Mouse (Mus musculus): ENCODE measurements around the gene Rnf7.

Rnf7 gene

DNA sequence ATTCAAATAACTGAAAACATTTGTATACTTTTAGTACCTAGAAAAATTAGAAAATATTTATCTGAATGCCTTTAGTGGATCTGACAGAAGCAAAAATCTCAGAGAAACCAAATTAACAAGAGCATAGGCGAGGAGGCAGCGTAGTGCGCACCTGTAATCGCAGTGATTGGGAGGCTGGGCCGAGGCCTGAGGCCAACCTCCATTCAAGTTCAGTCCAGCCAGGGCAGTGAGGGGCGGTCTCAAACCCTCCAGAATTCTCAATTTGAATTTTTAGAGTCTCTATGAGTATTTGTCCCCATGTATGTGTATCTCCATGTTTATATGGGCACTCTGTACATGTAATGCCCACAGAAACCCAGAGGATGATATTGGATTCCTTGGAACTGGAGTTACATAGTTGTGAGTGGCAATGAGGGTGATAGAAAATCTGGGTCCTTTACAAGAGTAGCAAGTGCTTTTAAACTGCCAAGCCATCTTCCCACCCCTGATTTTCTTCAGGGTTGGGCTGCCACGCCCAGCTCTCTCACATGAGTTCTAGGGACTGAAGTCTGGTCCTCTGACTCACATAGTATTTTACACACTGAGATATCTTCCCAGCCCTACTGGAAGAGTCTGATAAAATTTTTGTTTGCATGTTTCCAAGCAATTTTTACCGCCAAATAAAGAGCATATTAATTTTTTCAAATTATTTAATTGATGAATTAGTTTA, 8.1 kb downstream of the Rnf7 start:
- DNase-seq (ENCODE audit: low spot score in 2 of 2) = no peak

DNA sequence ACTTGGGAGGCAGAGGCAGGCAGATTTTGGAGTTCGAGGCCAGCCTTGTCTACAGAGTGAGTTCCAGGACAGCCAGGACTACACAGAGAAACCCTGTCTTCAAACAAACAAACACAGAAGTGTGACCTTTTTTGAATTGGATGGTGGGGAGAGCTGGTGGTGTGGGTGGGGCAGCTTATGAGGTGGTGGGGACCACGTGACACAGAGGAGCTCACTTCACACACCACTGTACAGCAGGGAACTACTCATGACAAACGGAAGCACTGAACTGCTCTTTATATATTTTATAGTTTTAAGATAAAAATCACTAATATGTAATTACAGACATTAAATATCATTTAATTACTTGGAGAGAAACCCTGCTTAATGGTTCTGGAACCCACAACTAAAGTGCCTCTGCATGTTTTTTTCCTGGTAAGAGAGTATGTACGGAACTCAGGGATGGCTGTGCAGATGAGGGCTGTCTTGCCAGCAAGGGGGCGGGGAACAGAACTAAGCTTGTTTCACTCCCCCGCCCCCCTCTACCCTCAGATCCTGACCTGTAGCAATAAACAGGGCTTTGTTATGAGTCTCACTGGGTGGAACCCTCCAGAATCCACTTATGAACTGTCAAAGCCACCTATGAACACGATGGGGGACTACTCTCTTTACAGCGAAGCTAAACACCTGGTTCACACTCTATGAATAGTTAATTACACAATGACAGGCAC, 8.8 kb downstream of the Rnf7 start:
- DNase-seq (ENCODE audit: low spot score in 2 of 2) = no peak

GRCm38 (mm10) chr9:96463708-96464107, 14.8 kb downstream of the Rnf7 start:
- no peak for DNase-seq (ENCODE audit: low spot score in 2 of 2)

DNA sequence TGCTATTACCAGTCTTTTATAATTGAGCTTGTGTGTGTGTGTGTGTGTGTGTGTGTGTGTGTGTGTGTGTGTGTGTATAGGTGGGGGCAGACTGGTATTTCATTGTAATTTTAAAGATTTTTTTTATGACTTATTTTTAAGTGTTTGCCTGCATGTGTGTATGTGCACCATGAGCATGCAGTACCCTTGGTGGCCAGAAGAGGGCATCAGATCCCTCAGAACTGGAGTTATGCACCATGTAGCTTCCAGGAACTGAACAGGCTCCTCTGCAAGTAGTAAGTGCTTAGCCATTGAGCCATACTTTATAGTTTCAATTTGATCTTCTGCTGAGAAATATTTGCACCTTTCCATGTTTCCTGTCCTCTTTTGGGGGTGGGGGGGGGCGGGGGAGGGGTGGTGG, 16.9 kb downstream of the Rnf7 start:
- no peak for DNase-seq (ENCODE audit: low spot score in 2 of 2)

- no peak for DNase-seq (ENCODE audit: low spot score in 2 of 2)
Observed at GRCm38 (mm10) chr9:96460117-96460865, 18.2 kb downstream of the Rnf7 start.

DNA sequence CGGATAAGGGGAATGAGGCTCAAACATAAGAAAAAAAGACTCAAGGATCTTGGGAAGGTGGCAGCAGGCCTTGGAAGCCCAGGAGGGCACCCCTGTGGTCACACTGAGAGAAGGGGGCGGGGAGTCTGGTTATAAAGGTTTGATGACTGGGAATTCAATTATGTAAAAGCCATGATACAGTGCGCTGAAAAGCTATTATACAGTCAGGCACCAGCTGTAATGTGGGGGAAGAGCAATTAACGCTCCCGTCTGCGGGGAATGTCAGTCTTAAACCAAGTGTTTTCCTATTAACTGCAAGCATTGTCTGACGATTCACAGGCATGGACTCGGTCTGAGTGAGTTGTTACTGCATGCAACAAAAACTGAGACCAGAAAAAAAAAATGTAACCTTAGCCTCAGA, 22.9 kb downstream of the Rnf7 start:
- DNase-seq (ENCODE audit: low spot score in 2 of 2) = no peak

DNA sequence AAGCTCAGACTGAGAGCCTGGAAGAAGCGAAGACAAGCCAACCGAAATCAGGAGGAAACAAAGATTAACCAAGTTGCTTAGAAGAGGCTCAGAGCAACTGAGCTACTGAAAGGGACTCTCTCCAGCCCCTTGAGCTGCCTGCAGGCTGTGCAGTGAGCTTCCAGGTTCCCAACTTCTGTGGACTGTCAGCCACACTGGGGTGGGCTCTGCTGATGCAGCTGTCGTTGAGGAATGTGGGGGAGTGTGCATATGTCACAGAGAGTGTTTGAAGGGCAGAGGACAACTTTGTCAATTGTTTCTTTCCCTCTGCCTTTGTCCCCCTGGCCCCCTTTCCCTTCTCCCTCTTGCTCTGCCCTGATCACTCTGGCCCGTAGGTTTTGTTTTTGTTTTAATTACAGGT, 25.5 kb downstream of the Rnf7 start:
- no peak for DNase-seq (ENCODE audit: low spot score in 2 of 2)

DNA sequence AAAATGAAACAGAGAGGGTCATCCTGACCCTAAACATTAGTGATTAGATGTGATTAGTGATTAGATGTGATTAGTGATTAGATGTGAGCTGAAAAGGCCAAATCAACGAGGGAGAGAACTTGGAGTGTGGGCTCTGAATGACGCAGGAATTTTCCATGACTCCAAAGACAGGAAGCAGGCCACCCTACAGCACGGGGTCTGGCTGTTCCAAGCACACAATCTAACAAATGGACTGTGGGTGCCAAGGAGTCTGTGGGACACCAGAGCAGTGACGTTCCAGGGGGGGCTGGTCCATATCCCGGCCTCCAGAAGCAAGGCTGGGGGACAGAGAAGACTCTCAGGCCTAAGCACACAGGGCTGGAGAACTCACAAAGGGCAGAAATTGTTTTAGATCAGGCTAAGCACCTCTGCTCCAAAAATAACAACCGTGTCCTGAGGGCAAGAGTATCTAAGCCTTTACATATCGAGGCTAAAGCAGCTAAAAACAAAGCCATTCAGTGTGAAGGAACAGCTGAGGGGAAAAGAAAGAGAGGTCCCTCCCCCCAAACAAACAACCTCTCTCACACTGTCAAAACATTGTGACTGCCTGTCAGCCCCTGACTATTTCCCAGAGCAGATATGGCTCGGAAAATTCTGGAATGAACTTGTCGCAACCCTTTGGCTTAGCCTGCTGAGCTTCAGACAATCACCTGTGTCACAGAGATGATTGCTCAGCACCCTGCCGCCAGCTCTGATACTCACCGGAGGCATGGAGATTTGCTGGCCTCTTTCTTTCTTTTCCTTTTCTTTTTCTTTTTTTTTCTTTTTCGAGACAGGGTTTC, 27.4 kb downstream of the Rnf7 start:
- no peak for DNase-seq (ENCODE audit: low spot score in 2 of 2)

GRCm38 (mm10) chr9:96449514-96449913, 29.0 kb downstream of the Rnf7 start:
- DNase-seq (ENCODE audit: low spot score in 2 of 2) = no peak

DNA sequence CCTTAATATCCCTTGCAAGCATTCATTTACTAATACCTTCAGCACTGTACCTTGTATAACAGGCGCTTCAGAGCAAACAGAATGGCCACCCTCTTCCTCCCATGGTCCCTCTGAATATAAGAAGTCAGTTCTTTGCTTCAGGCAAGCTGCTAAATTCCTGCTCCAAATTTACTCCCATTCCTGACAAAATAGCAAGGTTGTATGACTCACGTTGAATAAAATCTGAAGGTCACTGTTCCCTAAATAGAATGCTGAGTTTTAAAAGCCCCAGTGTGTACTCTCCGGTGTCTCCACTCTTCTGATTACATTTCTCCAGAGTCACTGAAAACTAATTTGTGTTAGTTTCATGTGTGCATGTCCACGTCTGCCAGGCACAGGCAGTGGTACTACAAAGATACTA, 33.1 kb downstream of the Rnf7 start:
- DNase-seq (ENCODE audit: low spot score in 2 of 2) = no peak

GRCm38 (mm10) chr9:96442081-96442480, 36.4 kb downstream of the Rnf7 start:
- peak in 1 of 2 experiments; percentile 24 for DNase-seq (ENCODE audit: low spot score in 2 of 2)

DNA sequence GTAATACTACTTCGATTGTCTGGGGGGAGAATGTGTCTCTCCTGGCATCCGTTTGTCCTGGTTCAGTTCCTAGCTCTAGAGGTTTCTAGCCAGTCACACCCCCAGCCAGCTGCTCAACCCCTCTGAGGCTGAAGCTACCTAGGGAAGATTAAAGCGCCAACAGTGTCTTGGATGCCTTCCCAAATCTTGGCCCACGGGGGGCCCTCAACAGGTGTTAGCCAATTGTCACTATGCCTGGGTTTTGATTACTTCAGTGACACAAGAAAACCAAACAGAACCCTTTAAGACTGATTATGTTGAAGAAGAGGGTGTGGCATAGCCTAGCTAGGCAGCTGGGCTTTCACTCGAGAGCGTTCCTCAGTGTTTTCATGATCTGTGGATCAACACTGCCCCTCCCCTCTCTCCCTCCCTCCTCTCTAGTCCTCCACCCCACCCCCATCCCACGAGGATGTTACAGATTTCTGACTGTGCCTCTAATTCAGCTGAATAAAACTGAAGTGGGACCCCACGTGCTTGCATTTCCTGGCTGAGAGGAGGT, 40.1 kb downstream of the Rnf7 start:
- DNase-seq (ENCODE audit: low spot score in 2 of 2) = peak; percentile 44 to 48

- peak; percentile 58 to 67 for DNase-seq (ENCODE audit: low spot score in 2 of 2)
Observed at GRCm38 (mm10) chr9:96437805-96438333, 40.6 kb downstream of the Rnf7 start.

GRCm38 (mm10) chr9:96436901-96437804, 41.3 kb downstream of the Rnf7 start:
- DNase-seq (ENCODE audit: low spot score in 2 of 2) = peak in 1 of 2 experiments; percentile 12

- no peak for DNase-seq (ENCODE audit: low spot score in 2 of 2)
Observed at GRCm38 (mm10) chr9:96432575-96432974, 45.9 kb downstream of the Rnf7 start.

GRCm38 (mm10) chr9:96431081-96431480, 47.4 kb downstream of the Rnf7 start:
- no peak for DNase-seq (ENCODE audit: low spot score in 2 of 2)

- no peak for DNase-seq (ENCODE audit: low spot score in 2 of 2)
Observed at GRCm38 (mm10) chr9:96428336-96429046, 50.0 kb downstream of the Rnf7 start.

DNA sequence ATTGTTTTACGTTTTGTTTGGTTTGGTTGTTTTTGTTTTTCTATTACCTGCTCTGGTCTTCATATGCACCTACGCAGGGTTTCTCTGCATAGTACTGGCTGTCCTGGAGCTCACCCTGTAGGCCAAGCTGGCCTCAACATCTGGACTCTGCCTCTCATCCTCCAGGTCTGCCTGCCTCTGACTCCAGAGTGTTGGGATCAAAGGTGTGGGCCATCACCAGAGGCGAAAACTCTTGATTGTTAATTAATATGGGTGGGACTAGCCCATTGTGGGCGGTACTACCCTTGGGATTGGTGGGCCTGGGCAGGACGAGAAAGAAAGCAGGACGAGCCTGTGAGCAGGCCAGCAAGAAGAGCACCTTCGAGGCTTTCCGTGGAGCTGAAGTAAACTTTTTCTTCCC, 54.4 kb downstream of the Rnf7 start:
- DNase-seq (ENCODE audit: low spot score in 2 of 2) = no peak

Data from thymus, postnatal 10 days (tissue).